Mouse (Mus musculus) olfactory bulb, adult 2 months (tissue): ENCODE results near the gene Tsc2. TPM values are rescaled to one million over a fixed set of nuclear protein-coding genes. Genes with fewer than 3 reads are reported as not detected.

ENCODE experiments used
- H3K27ac ChIP-seq: fragments of 200-500 bp; 2 replicates; pipeline ENCODE4 v1.5.1; 2012; ENCODE audit warnings: low read depth, low read length; ENCODE audit not compliant: insufficient read depth
- H3K4me1 ChIP-seq: fragments of 200-500 bp; 2 replicates; pipeline ENCODE4 v1.6.1; 2012; ENCODE audit warnings: low read length; ENCODE audit not compliant: control insufficient read depth, insufficient read depth
- H3K4me3 ChIP-seq: fragments of 200-500 bp; 2 replicates; pipeline ENCODE4 v1.5.1; 2012; ENCODE audit warnings: mild to moderate bottlenecking, low read depth, low read length, moderate library complexity; ENCODE audit not compliant: insufficient read depth
- CTCF ChIP-seq: fragments of 200-500 bp; IDR thresholded peaks from 2 replicates; pipeline ENCODE4 v1.5.1; 2012; ENCODE audit warnings: low read depth, mild to moderate bottlenecking, low read length, moderate library complexity; ENCODE audit not compliant: insufficient read depth
- POLR2A ChIP-seq: fragments of 200-500 bp; IDR thresholded peaks from 2 replicates; pipeline ENCODE4 v1.6.1; 2012; ENCODE audit warnings: mild to moderate bottlenecking, low read depth, low read length, moderate library complexity; ENCODE audit not compliant: insufficient read depth
- WGBS: fragments of 180-500 bp; shearing (Covaris S2); methylation state at CpG from one replicate; pipeline ENCODE4 v1.1.7; 2018; 5-methylcytosine and 5-hydroxymethylcytosine counted together
- polyA plus RNA-seq: library from polyadenylated mRNA; stranded (reverse); fragments of >200 nt; gene quantifications from 2 replicates; pipeline ENCODE4 v1.2.4, GENCODE M21; 2012; ENCODE audit warnings: low replicate concordance; ENCODE audit not compliant: missing spikeins, insufficient read depth, insufficient read length

The Tsc2 gene
- polyA plus RNA-seq, 1 experiment: 286 TPM

DNA sequence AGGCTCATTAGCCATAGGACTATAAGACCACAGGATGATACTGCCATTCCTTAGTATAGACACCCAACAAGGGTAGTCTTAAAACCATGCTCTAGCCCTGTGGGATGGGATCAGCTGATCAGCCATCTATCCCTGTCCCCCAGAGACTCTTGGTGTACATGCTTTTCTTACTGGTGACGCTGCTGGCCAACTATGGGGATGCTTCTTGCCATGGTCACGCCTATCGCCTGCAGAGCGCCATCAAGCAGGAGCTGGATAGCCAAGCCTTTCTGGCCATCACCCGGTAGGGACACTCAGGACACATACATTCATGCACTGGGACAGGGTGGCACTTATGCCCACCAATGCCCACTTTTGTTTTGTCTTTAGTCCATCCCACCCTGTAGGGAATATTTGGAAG is 40.7 kb downstream of the Tsc2 start:
- TF ChIP-seq CTCF (no peak), POLR2A (no peak)
- Histone ChIP-seq H3K4me1 (0 out of 2 replicates have a peak, but pooled peaks cover 7% of the 10 kb centered on the region), H3K4me3 (no peak overlapping the region), H3K27ac (no peak overlapping the region)
- 95% methylated on average over 5 of the region's 5 CpGs for WGBS

DNA sequence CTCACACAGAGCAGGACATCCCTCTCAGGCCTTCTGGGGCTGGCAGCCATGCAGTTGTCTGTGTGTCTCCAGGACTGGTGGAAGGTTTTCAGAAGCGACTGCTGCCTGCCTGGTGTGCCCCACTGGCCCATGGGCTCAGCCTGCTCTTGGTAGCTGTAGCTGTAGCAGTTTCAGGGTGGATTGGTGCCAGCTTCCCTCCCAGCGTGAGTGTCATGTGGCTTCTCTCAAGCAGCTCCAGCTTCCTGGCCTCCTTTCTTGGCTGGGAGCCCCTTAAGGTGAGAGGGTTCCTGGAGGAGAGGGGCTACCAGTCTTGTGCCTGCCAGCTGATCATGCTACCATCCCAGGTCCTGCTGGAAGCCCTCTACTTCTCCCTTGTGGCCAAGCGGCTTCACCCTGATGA is 41.5 kb downstream of the Tsc2 start:
- Histone ChIP-seq H3K4me1 (0 out of 2 replicates have a peak, but pooled peaks cover 7% of the 10 kb centered on the region), H3K4me3 (no peak overlapping the region), H3K27ac (no peak overlapping the region)
- WGBS: 65% methylated on average over 3 of the region's 3 CpGs
- TF ChIP-seq CTCF: no peak

DNA sequence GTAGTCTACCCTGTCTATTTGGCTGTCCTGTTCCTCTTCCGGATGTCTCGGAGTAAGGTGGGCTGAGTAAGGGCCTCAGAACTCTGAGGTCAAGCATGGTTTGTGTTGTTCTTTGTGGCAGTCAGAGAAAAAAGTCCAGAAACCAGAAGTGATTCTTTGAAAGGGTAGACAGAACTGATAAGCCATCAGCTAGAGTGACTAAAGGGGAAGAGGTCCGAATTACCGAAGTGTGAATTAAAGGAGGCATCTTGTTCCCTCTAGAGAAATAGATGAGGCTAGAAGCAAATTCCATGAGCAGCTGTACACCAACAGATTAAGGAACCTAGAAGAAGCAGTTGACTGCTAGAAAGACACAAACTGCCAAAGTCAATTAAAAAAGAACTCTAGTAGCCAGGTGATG is 45.9 kb downstream of the Tsc2 start:
- 94% methylated on average over 4 of the region's 4 CpGs for WGBS
- no peak overlapping the region for H3K4me3 ChIP-seq

DNA sequence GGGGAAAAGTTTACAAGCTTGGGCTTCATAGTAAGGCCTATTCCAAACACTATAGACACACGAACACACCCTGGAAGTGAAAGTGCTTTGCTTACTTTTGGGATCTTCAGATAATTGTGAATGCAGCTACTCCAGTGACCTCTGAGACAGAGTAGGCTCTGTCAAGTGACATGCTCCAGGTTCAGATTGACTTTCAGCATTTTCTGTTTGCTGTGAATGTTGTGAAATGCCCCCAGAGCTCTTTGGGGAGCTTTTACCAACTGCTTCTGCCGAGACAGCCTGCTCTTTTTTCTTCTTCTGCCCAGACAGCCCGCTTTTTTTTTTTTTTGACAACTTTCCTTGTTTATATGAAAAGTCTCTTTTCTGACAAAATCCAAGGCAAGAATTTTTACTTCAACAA is 47.9 kb downstream of the Tsc2 start:
- WGBS: 78% methylated on average over 3 of the region's 3 CpGs
- no peak overlapping the region for H3K4me3 ChIP-seq
- TF ChIP-seq POLR2A: no peak
- no peak for TF ChIP-seq CTCF
- no peak overlapping the region for H3K27ac ChIP-seq
- H3K4me1 ChIP-seq: peaks cover 3% of the 10 kb centered on the region; the same call in 1 of the 2 replicates

More for the DNA sequence above, 45.9 kb downstream of the Tsc2 start:
- H3K4me1 ChIP-seq: no peaks in the 10 kb centered on the region; the same call in 1 of the 2 replicates
- TF ChIP-seq POLR2A: no peak
- TF ChIP-seq CTCF: no peak
- H3K27ac ChIP-seq: no peak overlapping the region

DNA sequence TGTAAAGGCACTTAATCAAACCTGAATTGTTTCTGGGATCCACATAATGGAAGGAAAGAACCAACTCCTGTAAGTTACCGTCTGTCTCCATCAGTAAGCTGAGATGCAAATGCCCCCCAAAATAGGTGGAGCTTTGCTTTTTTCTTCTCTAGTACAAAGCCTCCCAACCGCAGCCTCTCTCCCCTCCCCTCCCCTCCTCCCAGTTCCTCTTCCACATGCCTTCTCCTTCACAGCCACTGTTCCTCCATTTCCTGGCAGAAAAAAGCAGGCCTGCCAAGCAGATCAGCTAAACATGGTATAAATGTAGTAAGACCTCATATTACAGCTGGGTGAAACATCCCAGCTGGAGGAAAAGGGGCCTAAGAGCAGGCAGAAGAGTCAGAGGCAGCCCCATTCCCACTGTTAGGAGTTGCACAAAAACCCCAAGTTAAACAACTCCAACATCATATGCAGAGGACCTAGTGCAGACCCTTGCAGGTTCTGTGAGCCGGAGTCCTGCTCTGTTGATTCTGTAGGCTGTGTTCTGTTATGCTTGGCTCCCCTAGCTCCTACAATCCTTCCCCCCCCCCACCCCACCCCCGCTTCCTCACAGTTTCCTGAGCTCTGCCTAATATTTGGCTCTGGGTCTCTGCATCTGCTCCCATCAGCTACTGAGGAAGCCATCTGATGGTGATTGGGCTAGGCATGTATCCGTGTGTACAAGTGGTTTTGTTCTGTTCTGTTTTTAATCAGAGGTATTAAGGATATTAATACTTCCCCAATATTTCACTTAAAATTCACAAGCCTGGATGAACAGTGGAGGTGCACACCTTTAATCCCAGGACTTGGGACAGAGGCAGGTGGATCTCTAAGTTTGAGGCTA is 48.6 kb downstream of the Tsc2 start:
- TF ChIP-seq CTCF: no peak
- no peak for TF ChIP-seq POLR2A
- H3K27ac ChIP-seq: no peak overlapping the region
- WGBS: 64% methylated on average over 5 of the region's 5 CpGs
- peaks cover 5% of the 10 kb centered on the region; the same call in 1 of the 2 replicates for H3K4me1 ChIP-seq
- no peak overlapping the region for H3K4me3 ChIP-seq

DNA sequence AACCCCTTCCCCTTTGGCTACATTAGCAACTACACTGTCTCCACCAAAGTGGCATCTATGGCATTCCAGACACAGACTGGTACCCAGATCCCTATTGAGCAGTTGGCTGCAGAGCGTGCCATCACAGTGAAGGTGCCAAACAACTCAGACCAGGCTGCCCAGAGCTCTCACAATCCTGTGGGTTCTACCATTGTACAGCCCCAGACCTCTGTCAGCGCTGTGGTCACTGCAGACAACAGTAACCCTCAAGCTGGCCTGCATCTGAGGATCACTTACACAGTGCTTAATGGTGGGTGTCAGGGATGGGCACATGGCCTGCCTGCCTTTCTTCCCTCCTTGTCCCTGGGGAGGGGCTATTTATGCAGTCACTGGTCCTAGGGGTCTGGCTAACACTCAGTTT is 52.1 kb downstream of the Tsc2 start:
- Histone ChIP-seq H3K27ac (no peak overlapping the region), H3K4me3 (no peak overlapping the region), H3K4me1 (peaks cover 5% of the 10 kb centered on the region; the same call in 1 of the 2 replicates)
- TF ChIP-seq CTCF: no peak
- no peak for TF ChIP-seq POLR2A
- 95% methylated on average over 2 of the region's 2 CpGs for WGBS

DNA sequence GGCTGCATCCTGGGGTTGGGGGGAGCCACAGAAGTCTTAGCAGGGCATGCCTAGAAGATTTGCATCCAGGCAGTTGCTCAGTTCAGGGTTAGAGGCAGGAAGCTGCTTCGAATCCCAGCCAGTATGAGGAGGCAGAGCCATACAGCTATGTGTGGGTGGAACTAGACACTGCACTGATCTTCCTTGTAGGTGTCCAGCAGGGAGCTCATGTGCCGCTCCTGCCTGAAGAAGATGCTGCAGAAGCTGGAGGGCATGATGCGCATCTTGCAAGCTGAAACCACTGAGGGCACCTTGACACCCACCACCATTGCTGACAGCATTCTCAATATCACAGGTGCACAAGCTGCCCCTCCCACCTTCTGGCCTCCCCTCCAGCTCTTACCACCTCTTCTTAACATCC is 52.9 kb downstream of the Tsc2 start:
- no peak overlapping the region for H3K27ac ChIP-seq
- no peak overlapping the region for H3K4me3 ChIP-seq
- WGBS: 68% methylated on average over 3 of the region's 3 CpGs
- H3K4me1 ChIP-seq: peaks cover 5% of the 10 kb centered on the region; the same call in 1 of the 2 replicates
- TF ChIP-seq CTCF (no peak), POLR2A (no peak)

DNA sequence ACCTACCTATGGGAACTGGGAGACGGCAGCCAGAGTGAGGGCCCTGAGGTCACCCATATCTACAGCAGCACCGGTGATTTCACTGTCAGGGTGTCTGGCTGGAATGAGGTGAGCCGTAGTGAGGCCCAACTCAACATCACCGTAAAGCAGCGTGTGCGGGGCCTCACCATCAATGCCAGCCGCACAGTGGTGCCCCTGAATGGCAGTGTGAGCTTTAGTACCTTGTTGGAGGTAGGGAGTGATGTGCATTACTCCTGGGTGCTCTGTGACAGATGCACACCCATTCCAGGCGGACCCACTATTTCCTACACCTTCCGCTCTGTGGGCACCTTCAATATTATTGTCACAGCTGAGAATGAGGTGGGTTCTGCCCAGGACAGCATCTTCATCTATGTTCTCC is 58.6 kb downstream of the Tsc2 start:
- Histone ChIP-seq H3K27ac (no peak overlapping the region), H3K4me1 (no peaks in the 10 kb centered on the region), H3K4me3 (no peak overlapping the region)
- TF ChIP-seq POLR2A: no peak
- TF ChIP-seq CTCF: no peak
- WGBS: 95% methylated on average over 9 of the region's 9 CpGs

DNA sequence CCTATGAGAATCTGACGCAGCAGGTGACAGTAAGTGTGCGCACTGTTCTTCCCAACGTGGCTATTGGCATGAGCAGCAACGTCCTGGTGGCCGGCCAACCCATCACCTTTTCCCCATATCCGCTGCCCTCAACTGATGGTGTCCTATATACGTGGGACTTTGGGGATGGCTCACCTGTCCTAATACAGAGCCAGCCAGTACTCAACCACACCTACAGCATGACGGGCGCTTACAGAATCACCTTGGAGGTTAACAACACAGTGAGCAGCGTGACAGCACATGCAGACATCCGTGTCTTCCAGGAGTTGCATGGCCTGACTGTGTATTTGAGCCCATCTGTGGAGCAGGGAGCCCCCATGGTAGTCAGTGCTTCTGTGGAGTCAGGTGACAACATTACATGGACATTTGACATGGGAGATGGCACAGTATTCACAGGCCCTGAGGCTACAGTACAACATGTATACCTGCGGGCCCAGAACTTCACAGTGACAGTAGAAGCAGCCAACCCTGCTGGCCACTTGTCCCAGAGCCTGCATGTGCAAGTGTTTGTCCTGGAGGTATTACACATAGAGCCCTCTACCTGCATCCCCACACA is 59.7 kb downstream of the Tsc2 start:
- Histone ChIP-seq H3K4me1 (no peaks in the 10 kb centered on the region), H3K27ac (no peak overlapping the region), H3K4me3 (no peak overlapping the region)
- TF ChIP-seq POLR2A: no peak
- TF ChIP-seq CTCF: no peak
- 94% methylated on average over 12 of the region's 12 CpGs for WGBS
